Mouse (Mus musculus) liver, embryonic 18 days (tissue): ENCODE data around the gene Homez. TPM values are rescaled to one million over a fixed set of nuclear protein-coding genes. Genes with fewer than 3 reads are reported as not detected.

Experiments used
- polyA plus RNA-seq: library from polyadenylated mRNA; depleted of rRNA; stranded (reverse); fragments of >200 nt; gene quantifications from 2 replicates; pipeline ENCODE4 v1.2.3, GENCODE M21; 2012; rRNA removed

The Homez gene
- polyA plus RNA-seq, result 1.5 and 2.1 TPM in 2 replicates

DNA sequence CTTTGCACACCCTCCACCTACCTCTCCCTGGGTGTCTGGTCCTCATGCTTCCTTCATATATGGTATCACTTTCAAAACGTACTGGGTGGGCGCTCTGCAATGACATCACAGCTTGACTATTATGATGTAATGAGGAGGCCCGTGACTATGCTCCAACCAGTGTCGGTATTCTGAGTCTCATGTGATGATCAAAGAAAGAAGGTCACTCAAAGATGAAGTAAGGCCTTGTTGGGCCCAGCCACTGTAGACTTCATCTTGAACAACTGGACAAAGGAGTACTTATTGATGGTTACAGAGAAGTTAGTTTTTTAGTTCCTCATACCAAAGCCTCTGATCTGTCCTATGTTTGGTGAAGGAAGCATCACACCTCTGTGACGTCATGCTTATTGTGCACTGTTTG lies at the start of gene Homez:
TSS of gene Homez (minus strand) at position 101 of the 400 bp plus-strand sequence.

DNA sequence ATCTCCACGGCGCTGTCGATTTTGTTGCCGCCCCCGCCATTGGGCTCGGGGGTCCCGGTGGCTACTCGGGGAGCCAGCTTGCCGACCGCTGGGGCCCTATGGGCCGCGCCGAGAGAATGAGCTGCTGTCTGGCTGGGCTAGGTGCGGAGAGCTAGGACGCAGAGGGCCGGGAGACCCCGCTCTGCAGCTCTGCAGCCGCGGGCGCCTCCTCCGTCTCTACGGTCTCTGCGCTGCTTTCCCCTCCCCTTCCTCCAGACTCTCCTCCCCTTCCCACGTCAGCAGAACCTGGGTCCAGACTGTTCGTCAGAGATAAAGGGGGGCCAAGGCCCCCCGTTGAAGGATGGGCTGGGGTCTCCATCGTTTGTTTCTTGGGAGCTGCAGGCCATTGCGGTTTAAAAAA lies 42.1 kb upstream of the Homez start, which contains the start of gene Slc22a17:
TSS of gene Slc22a17 (minus strand) at position 247 of the 400 bp plus-strand sequence.

DNA sequence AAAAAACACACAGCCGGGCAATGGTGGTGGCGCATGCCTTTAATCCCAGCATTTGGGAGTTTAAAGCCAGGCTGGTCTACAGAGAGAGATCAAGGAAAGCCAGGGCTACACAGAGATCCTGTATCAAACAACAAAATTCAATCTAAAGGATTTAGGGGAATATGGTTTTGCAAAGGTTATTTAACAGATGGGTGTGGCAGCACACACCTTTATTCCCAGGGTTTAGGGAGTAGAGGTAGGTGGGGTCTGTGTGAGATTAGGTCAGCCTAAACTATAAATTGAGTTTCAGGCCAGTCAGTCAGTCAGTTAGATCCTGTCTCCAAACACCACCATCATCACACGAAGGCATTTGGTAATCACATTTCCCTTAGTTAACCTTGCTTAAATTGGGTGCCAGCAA lies 21.4 kb upstream of the Homez start, which contains the start of gene Pabpn1:
TSS of gene Pabpn1 (plus strand) at position 301 of the 400 bp plus-strand sequence.

DNA sequence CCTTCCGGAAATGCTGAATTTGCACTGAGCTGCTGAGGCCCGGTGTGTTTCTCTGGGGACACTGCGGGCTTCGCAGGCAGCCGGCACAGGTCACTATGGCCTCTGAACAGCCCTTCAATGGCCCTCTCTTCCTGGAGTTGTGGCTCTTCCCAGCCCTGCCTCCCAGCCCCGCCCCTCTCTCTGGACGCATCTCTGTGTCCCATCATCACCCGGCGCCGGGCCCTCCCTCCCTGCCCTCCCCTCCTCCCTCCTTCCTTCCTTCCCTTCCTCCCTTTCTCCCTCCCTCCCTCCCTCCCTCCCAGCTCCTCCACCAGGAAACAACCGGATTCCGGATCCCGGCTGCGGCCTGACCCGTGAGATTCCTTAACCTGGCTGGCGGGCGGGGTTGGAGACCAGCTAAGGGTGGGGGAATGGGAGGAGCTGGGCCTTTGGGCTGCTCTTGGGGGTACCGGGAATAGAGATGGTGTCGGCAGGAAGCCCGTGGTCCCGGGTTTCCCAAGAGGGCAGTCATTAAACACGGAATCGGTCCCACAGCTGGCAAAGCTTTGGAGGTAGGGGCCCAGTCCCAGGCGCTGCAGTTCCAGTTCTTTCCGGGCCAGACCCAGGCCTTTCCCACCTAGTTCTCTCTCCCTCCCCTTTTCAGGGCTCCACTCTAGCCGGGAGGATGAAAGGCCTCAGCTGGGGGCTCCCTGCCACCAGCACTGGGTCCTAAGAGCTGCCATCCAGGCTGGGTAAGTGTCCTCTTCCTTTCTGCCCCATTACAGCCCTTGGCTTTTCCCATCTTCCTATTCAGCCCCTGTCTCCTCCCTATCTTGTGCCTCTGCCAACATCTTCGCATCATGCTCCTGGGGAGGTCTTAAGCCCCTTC lies 12.6 kb upstream of the Homez start, which contains the start of the genes Bcl2l2 and Gm20521:
TSS of gene Bcl2l2 (plus strand) at position 224 of the 868 bp plus-strand sequence.
TSS of gene Gm20521 (plus strand) at position 288 of the 868 bp plus-strand sequence.

GRCm38 (mm10) chr14:54877048-54877715 lies 6.4 kb upstream of the Homez start, which contains the start of gene Ppp1r3e:
Ppp1r3e (minus strand) TSS chr14:54877550.

DNA sequence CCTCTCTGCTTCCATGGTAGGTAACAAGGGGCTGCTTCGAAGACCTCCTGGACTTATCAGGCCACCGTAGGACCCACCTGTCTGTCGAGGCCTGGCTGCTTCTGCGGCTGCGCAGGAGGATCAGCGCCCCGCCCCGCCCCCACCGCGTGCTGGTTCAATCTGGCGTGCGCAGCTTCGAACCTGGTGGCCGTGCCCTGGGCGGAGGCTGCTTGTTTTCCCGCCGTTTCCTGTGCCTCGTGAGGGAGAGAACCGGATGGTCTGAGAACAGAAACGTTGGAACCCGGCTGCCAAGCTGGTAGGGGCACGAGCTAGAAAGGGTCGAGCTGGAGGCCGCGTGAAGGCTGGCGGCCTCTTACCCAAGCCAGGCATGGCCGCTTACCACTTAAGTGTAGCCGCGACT lies 56.8 kb downstream of the Homez start, which contains the start of gene Rnf212b:
TSS of gene Rnf212b (plus strand) at position 151 of the 400 bp plus-strand sequence.

Other genes starting within 250 kb of the Homez start
- not detected in 2 replicates for gene Psmb11, start 249.5 kb downstream of the Homez start, polyA plus RNA-seq
- gene Gm17606, start 230.0 kb downstream of the Homez start, polyA plus RNA-seq, result not detected in 2 replicates
- 0.96 and 1.1 TPM in 2 replicates for gene Cdh24, start 229.6 kb downstream of the Homez start, polyA plus RNA-seq
- gene 1700123O20Rik, start 184.7 kb downstream of the Homez start, polyA plus RNA-seq, result 41.4 and 42.6 TPM in 2 replicates
- gene Acin1, start 184.0 kb downstream of the Homez start, polyA plus RNA-seq, result 46.0 and 56.8 TPM in 2 replicates
- 0.05 and 0.06 TPM in 2 replicates for gene Gm29776, start 172.1 kb downstream of the Homez start, polyA plus RNA-seq
- 25.7 and 34.3 TPM in 2 replicates for gene Cebpe, start 158.8 kb downstream of the Homez start, polyA plus RNA-seq
- 4.7 and 5.1 TPM in 2 replicates for gene Slc7a8, start 89.0 kb downstream of the Homez start, polyA plus RNA-seq
- not detected in 2 replicates for gene Rnf212b, start 56.8 kb downstream of the Homez start, polyA plus RNA-seq
- gene Ppp1r3e, start 6.6 kb upstream of the Homez start, polyA plus RNA-seq, result 1.9 and 2.0 TPM in 2 replicates
- 8.9 and 9.0 TPM in 2 replicates for gene Bcl2l2, start 12.4 kb upstream of the Homez start, polyA plus RNA-seq
- 0.07 and 0.12 TPM in 2 replicates for gene Gm20521, start 12.5 kb upstream of the Homez start, polyA plus RNA-seq
- 101 and 125 TPM in 2 replicates for gene Pabpn1, start 21.5 kb upstream of the Homez start, polyA plus RNA-seq
- gene Slc22a17, start 42.2 kb upstream of the Homez start, polyA plus RNA-seq, result 4.2 and 5.5 TPM in 2 replicates
- gene Efs, start 55.2 kb upstream of the Homez start, polyA plus RNA-seq, result 0.38 and 0.47 TPM in 2 replicates
- not detected in 2 replicates for gene Il25, start 61.7 kb upstream of the Homez start, polyA plus RNA-seq
- gene Cmtm5, start 65.3 kb upstream of the Homez start, polyA plus RNA-seq, result 0.04 TPM in 1 of 2 replicates, not detected in the other
- 0.05 and 0.14 TPM in 2 replicates for gene Myh6, start 96.0 kb upstream of the Homez start, polyA plus RNA-seq
- not detected in 2 replicates for gene Gm17428, start 106.0 kb upstream of the Homez start, polyA plus RNA-seq
- gene Myh7, start 123.7 kb upstream of the Homez start, polyA plus RNA-seq, result 0.06 and 0.11 TPM in 2 replicates
- 20.9 and 22.6 TPM in 2 replicates for gene Ngdn, start 144.5 kb upstream of the Homez start, polyA plus RNA-seq
- 0.26 and 0.29 TPM in 2 replicates for gene Zfhx2, start 221.4 kb upstream of the Homez start, polyA plus RNA-seq
- gene Thtpa, start 223.8 kb upstream of the Homez start, polyA plus RNA-seq, result 3.3 and 3.6 TPM in 2 replicates
- gene Ap1g2, start 235.6 kb upstream of the Homez start, polyA plus RNA-seq, result 8.7 and 9.3 TPM in 2 replicates
- gene Jph4, start 246.0 kb upstream of the Homez start, polyA plus RNA-seq, result 0.02 and 0.03 TPM in 2 replicates